Mouse (Mus musculus) testis, adult 2 months (tissue): ENCODE data around the gene Gm49416.

Experiments used
- CTCF ChIP-seq: fragments of 200-500 bp; IDR thresholded peaks from 2 replicates; pipeline ENCODE4 v1.5.1; 2012; ENCODE audit warnings: low read depth, mild to moderate bottlenecking, inconsistent platforms, low read length, moderate library complexity; ENCODE audit not compliant: control insufficient read depth, insufficient read depth, insufficient replicate concordance
- POLR2A ChIP-seq: fragments of 200-500 bp; IDR thresholded peaks from 2 replicates; pipeline ENCODE4 v1.6.1; 2012; ENCODE audit warnings: low read depth, mild to moderate bottlenecking, inconsistent platforms, low read length, moderate library complexity; ENCODE audit not compliant: control insufficient read depth

- TF ChIP-seq POLR2A (no peak), CTCF (no peak)
Observed at GRCm38 (mm10) chr19:8870838-8871237, 17.9 kb upstream of the Gm49416 start.
